Mouse (Mus musculus) ES-E14 (cell line): ENCODE measurements at regions not wholly inside any gene's neighbourhood (a gene's known extent, or its start where the extent isn't known, plus 50 kb on each side); places are given as distances from the start of the nearest gene placed in this dataset.

Source experiments
- CHD2 ChIP-seq: IDR thresholded peaks from 2 replicates; pipeline ENCODE4 v1.6.1; 2014; ENCODE audit warnings: mild to moderate bottlenecking, low read depth, low read length, inconsistent platforms
- ZC3H11A ChIP-seq: IDR thresholded peaks from 2 replicates; pipeline ENCODE4 v1.6.1; 2012; ENCODE audit warnings: low read depth, mild to moderate bottlenecking, inconsistent platforms, low read length, borderline replicate concordance

GRCm38 (mm10) chr7:69890503-69891061 is 476.0 kb downstream of the Nr2f2 start:
- no peak for TF ChIP-seq ZC3H11A
- TF ChIP-seq CHD2 = no peak
